Mouse (Mus musculus) C2C12 (cell line): Measurements from ENCODE around the gene Tmem151a.

Source experiments
- CEBPB ChIP-seq: IDR thresholded peaks from one replicate; pipeline ENCODE4 v1.6.1; 2011; ENCODE audit warnings: low read depth, mild to moderate bottlenecking, control low read depth, moderate library complexity
- CTCF ChIP-seq: IDR thresholded peaks from one replicate; pipeline ENCODE4 v1.5.1; 2011; ENCODE audit not compliant: control insufficient read depth, insufficient read depth, insufficient read length
- FOSL1 ChIP-seq: IDR thresholded peaks from one replicate; pipeline ENCODE4 v1.8.0; 2011; ENCODE audit warnings: mild to moderate bottlenecking, low read length; ENCODE audit not compliant: poor library complexity, insufficient read depth, severe bottlenecking
- MAX ChIP-seq: IDR thresholded peaks from one replicate; pipeline ENCODE4 v1.6.1; 2011; ENCODE audit warnings: mild to moderate bottlenecking, control low read depth
- MYOD1 ChIP-seq: IDR thresholded peaks from one replicate; pipeline ENCODE4 v1.6.1; 2011; ENCODE audit warnings: low read depth; ENCODE audit not compliant: control insufficient read depth, insufficient read length
- MYOG ChIP-seq: IDR thresholded peaks from one replicate; pipeline ENCODE4 v1.6.1; 2011; ENCODE audit not compliant: control insufficient read depth, insufficient read length; ENCODE audit errors: extremely low read depth
- USF1 ChIP-seq: IDR thresholded peaks from one replicate; pipeline ENCODE4 v1.6.1; 2011; ENCODE audit warnings: low read depth, mild to moderate bottlenecking, control low read depth, moderate library complexity

DNA sequence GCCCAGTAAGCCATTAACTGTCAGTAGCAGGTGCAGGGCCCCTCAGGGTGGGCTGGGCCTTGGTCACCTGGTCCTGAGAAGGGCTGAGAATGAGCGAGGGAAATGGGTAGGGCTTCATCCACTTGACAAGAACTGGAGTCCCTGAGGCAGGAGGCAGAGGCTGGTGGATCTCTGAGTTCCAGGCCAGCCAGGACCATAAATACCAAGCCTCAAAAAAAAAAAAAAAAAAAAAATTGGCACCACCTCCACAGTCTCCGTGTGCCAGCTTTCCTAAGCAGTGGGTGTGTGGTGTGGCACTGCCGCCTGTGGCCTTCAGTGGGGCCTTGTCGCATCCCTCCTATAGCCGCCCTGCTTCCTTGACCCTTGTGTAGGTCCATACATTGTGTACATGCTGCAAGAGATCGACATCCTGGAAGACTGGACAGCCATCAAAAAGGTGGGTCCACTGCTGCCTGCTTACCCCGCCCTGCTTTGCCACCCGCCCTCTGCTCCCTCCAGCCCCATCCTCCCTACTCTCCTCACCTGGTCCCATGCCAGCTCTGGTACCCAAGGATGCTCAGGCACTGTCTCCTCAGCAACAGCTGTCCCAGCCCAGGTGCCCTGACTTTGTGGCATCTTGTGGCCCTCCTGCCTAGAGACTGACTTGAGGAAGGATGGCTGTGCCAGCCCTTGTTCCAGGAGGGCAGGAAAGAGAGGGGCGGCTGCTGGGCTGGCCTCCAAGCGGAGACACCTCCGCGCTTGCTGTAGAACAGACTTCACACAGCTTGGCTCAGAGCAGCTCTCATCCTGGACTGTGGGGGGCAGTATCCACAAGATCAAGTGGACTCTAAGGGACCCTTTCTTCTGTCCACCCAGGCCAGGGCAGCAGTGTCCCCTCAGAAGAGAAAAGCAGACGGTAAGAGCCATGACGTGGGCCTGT is 36.9 kb downstream of the Tmem151a start:
- no peak for TF ChIP-seq CTCF
- TF ChIP-seq USF1: no peak
- TF ChIP-seq MAX: no peak
- no peak for TF ChIP-seq MYOD1
- no peak for TF ChIP-seq FOSL1
- no peak for TF ChIP-seq CEBPB
- TF ChIP-seq MYOG: no peak
